Mouse (Mus musculus): Measurements from ENCODE around the gene Vmn1r205. TPM values are rescaled to one million over a fixed set of nuclear protein-coding genes. Genes with fewer than 3 reads are reported as not detected.

The Vmn1r205 gene
- not detected in 2 replicates for polyA plus RNA-seq (2012; rRNA removed)

GRCm38 (mm10) chr13:22592900-22593299 is at the start of gene Vmn1r205:
Gene Vmn1r205 (minus strand): TSS chr13:22593000.

DNA sequence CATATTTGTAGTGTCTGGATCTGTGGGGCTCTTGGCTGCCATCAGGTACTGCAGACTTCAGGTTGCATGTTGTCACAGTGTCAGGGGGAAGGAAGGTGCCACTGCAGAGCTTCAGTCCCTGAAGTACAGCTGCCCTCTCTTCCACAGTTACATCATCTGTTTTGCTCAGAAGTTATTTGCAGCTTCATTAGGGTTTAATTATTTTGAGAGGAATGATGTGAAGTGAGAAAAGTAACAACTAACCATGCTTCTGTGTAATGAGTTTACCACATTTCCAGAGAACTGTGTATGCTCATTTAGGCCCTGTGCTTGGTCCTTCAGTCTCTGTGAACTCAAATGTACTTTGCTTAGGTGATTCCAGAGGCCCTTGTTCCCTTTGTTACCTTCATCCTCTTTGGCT is 31.4 kb upstream of the Vmn1r205 start, which contains the start of gene Vmn1r206:
Gene Vmn1r206, minus strand, starts transcription at position 101 of the 400 bp plus-strand sequence.

GRCm38 (mm10) chr13:22552898-22553297 is 39.9 kb downstream of the Vmn1r205 start, which contains the start of gene Vmn1r204:
Gene Vmn1r204 (plus strand): TSS chr13:22553198.

Other genes with a start within 250 kb of the Vmn1r205 start
- gene Vmn1r198, start 242.6 kb downstream of the Vmn1r205 start, polyA plus RNA-seq (2012; rRNA removed) = not detected in 2 replicates
- gene Vmn1r199, start 213.2 kb downstream of the Vmn1r205 start, polyA plus RNA-seq (2012; rRNA removed) = not detected in 2 replicates
- not detected in 2 replicates for gene Vmn1r200, start 202.6 kb downstream of the Vmn1r205 start, polyA plus RNA-seq (2012; rRNA removed)
- gene Vmn1r201, start 121.1 kb downstream of the Vmn1r205 start, polyA plus RNA-seq (2012; rRNA removed) = not detected in 2 replicates
- not detected in 2 replicates for gene Vmn1r202, start 87.6 kb downstream of the Vmn1r205 start, polyA plus RNA-seq (2012; rRNA removed)
- not detected in 2 replicates for gene Vmn1r203, start 74.9 kb downstream of the Vmn1r205 start, polyA plus RNA-seq (2012; rRNA removed)
- gene Vmn1r204, start 39.8 kb downstream of the Vmn1r205 start, polyA plus RNA-seq (2012; rRNA removed) = not detected in 2 replicates
- not detected in 2 replicates for gene Vmn1r206, start 31.3 kb upstream of the Vmn1r205 start, polyA plus RNA-seq (2012; rRNA removed)
- not detected in 2 replicates for gene Vmn1r207-ps, start 136.6 kb upstream of the Vmn1r205 start, polyA plus RNA-seq (2012; rRNA removed)
- gene Vmn1r208, start 184.4 kb upstream of the Vmn1r205 start, polyA plus RNA-seq (2012; rRNA removed) = not detected in 2 replicates
- not detected in 2 replicates for gene Vmn1r209, start 216.7 kb upstream of the Vmn1r205 start, polyA plus RNA-seq (2012; rRNA removed)
- gene Vmn1r210, start 238.3 kb upstream of the Vmn1r205 start, polyA plus RNA-seq (2012; rRNA removed) = not detected in 2 replicates